Mouse (Mus musculus): Measurements from ENCODE around the gene Cacng2. TPM values are rescaled to one million over a fixed set of nuclear protein-coding genes. Genes with fewer than 3 reads are reported as not detected.

The Cacng2 gene
- total and polyA plus RNA-seq, 2 experiments from 2014 or later, result not detected

GRCm38 (mm10) chr15:78081384-78081783, 38.4 kb downstream of the Cacng2 start:
- Histone ChIP-seq H3K9me3 (replicated peaks; ENCODE audit: control insufficient read depth, low read length) (no peaks in the 10 kb centered on the region), H3K9ac (replicated peaks; ENCODE audit: low read depth, low read length) (no peak overlapping the region), H3K36me3 (replicated peaks; ENCODE audit: control insufficient read depth, insufficient read depth, low read length) (no peaks in the 10 kb centered on the region), H3K4me1 (ENCODE audit: control insufficient read depth, insufficient read depth) (no peaks in the 10 kb centered on the region), H3K27ac (ENCODE audit: low read depth) (no peak overlapping the region), H3K4me2 (ENCODE audit: low read depth, low read length) (no peak overlapping the region), H3K27me3 (ENCODE audit: control insufficient read depth, insufficient read depth, low read length) (no peaks in the 10 kb centered on the region), H3K4me3 (ENCODE audit: low read depth, low read length) (no peak overlapping the region)
- TF ChIP-seq EP300 (IDR thresholded peaks at IDR 0.05; ENCODE audit: low read depth) (no peak), CTCF (IDR thresholded peaks at IDR 0.05; ENCODE audit: low read depth) (no peak)
- 85% methylated on average over 7 of the region's 7 CpGs for WGBS
- DNase-seq (ENCODE audit: low spot score), result no peak
- no peak for ATAC-seq (ENCODE audit: insufficient read depth, low read depth)

DNA sequence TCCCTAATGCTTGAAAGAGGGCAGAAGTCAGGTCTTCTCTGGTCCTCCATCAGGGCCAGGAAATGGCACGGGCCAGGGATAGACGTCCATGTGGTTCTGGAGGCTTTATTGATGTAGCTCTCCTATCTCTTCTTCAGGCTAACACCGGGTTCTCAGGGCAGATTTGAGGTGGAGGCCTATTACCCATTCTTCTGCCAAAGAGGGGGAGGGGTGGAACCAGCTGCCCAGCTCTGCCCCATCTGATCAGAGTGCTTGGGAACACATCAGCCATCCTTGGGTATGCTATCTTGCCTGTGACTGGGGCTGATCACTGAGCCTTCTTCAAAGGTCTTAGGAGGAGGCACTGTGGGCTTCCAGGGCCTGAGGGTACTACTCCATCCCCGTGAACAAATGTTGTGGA, 39.5 kb downstream of the Cacng2 start:
- Histone ChIP-seq H3K36me3 (replicated peaks; ENCODE audit: control insufficient read depth, insufficient read depth, low read length) (no peaks in the 10 kb centered on the region), H3K4me1 (ENCODE audit: control insufficient read depth, insufficient read depth) (no peaks in the 10 kb centered on the region), H3K4me2 (ENCODE audit: low read depth, low read length) (no peak overlapping the region), H3K27me3 (ENCODE audit: control insufficient read depth, insufficient read depth, low read length) (no peaks in the 10 kb centered on the region), H3K4me3 (ENCODE audit: low read depth, low read length) (no peak overlapping the region), H3K9ac (replicated peaks; ENCODE audit: low read depth, low read length) (no peak overlapping the region), H3K27ac (ENCODE audit: low read depth) (no peak overlapping the region), H3K9me3 (replicated peaks; ENCODE audit: control insufficient read depth, low read length) (no peaks in the 10 kb centered on the region)
- no peak for TF ChIP-seq EP300 (IDR thresholded peaks at IDR 0.05; ENCODE audit: low read depth)
- ATAC-seq (ENCODE audit: insufficient read depth, low read depth) (no peak), DNase-seq (ENCODE audit: low spot score) (no peak)
- 65% methylated on average over 4 of the region's 4 CpGs for WGBS

GRCm38 (mm10) chr15:78078776-78079628, 40.8 kb downstream of the Cacng2 start:
- no peak for DNase-seq (ENCODE audit: low spot score)
- no peaks in the 10 kb centered on the region for H3K36me3 ChIP-seq (replicated peaks; ENCODE audit: control insufficient read depth, insufficient read depth, low read length)
- no peak overlapping the region for H3K27ac ChIP-seq (ENCODE audit: low read depth)
- TF ChIP-seq EP300 (IDR thresholded peaks at IDR 0.05; ENCODE audit: low read depth), result no peak
- TF ChIP-seq CTCF (IDR thresholded peaks at IDR 0.05; ENCODE audit: low read depth), result no peak
- ATAC-seq (ENCODE audit: insufficient read depth, low read depth), result no peak
- H3K9ac ChIP-seq (replicated peaks; ENCODE audit: low read depth, low read length), result no peak overlapping the region
- no peaks in the 10 kb centered on the region for H3K27me3 ChIP-seq (ENCODE audit: control insufficient read depth, insufficient read depth, low read length)
- H3K9me3 ChIP-seq (replicated peaks; ENCODE audit: control insufficient read depth, low read length), result no peaks in the 10 kb centered on the region
- no peak overlapping the region for H3K4me2 ChIP-seq (ENCODE audit: low read depth, low read length)
- no peak overlapping the region for H3K4me3 ChIP-seq (ENCODE audit: low read depth, low read length)
- H3K4me1 ChIP-seq (ENCODE audit: control insufficient read depth, insufficient read depth), result no peaks in the 10 kb centered on the region
- 58% methylated on average over 15 of the region's 15 CpGs for WGBS

GRCm38 (mm10) chr15:78078206-78078605, 41.6 kb downstream of the Cacng2 start:
- TF ChIP-seq CTCF (IDR thresholded peaks at IDR 0.05; ENCODE audit: low read depth) (no peak), EP300 (IDR thresholded peaks at IDR 0.05; ENCODE audit: low read depth) (no peak)
- 55% methylated on average over 5 of the region's 5 CpGs for WGBS
- no peak for DNase-seq (ENCODE audit: low spot score)
- H3K27me3 ChIP-seq (ENCODE audit: control insufficient read depth, insufficient read depth, low read length), result no peaks in the 10 kb centered on the region
- no peak overlapping the region for H3K4me2 ChIP-seq (ENCODE audit: low read depth, low read length)
- no peak overlapping the region for H3K27ac ChIP-seq (ENCODE audit: low read depth)
- H3K4me1 ChIP-seq (ENCODE audit: control insufficient read depth, insufficient read depth), result no peaks in the 10 kb centered on the region
- no peaks in the 10 kb centered on the region for H3K9me3 ChIP-seq (replicated peaks; ENCODE audit: control insufficient read depth, low read length)
- H3K4me3 ChIP-seq (ENCODE audit: low read depth, low read length), result no peak overlapping the region
- no peaks in the 10 kb centered on the region for H3K36me3 ChIP-seq (replicated peaks; ENCODE audit: control insufficient read depth, insufficient read depth, low read length)
- no peak overlapping the region for H3K9ac ChIP-seq (replicated peaks; ENCODE audit: low read depth, low read length)
- ATAC-seq (ENCODE audit: insufficient read depth, low read depth), result no peak

DNA sequence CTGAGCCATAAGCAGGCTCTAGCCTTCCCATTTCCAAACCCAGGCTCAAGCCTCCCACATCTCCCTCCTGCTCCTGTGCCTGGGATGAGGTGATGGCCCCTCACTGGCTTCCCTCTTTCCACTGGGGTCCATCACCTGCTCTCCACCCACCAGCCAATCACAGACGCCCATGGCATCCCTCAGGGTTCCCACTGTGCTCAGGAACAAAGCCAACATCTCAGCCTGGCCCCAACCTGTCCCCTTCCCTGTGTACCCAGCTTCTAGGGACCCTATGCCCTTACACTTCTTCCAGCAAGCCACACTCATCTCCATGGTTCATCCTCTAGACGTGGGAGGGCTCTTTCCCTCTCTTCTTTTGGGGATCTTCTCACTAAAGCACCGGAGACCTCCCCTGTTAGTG, 43.9 kb downstream of the Cacng2 start:
- no peaks in the 10 kb centered on the region for H3K27me3 ChIP-seq (ENCODE audit: control insufficient read depth, insufficient read depth, low read length)
- H3K4me3 ChIP-seq (ENCODE audit: low read depth, low read length), result no peak overlapping the region
- no peaks in the 10 kb centered on the region for H3K4me1 ChIP-seq (ENCODE audit: control insufficient read depth, insufficient read depth)
- no peak for ATAC-seq (ENCODE audit: insufficient read depth, low read depth)
- no peak overlapping the region for H3K4me2 ChIP-seq (ENCODE audit: low read depth, low read length)
- DNase-seq (ENCODE audit: low spot score), result no peak
- no peaks in the 10 kb centered on the region for H3K36me3 ChIP-seq (replicated peaks; ENCODE audit: control insufficient read depth, insufficient read depth, low read length)
- H3K9me3 ChIP-seq (replicated peaks; ENCODE audit: control insufficient read depth, low read length), result no peaks in the 10 kb centered on the region
- TF ChIP-seq CTCF (IDR thresholded peaks at IDR 0.05; ENCODE audit: low read depth) (no peak), EP300 (IDR thresholded peaks at IDR 0.05; ENCODE audit: low read depth) (no peak)
- H3K9ac ChIP-seq (replicated peaks; ENCODE audit: low read depth, low read length), result no peak overlapping the region
- no peak overlapping the region for H3K27ac ChIP-seq (ENCODE audit: low read depth)
- 21% methylated on average over 3 of the region's 3 CpGs for WGBS

DNA sequence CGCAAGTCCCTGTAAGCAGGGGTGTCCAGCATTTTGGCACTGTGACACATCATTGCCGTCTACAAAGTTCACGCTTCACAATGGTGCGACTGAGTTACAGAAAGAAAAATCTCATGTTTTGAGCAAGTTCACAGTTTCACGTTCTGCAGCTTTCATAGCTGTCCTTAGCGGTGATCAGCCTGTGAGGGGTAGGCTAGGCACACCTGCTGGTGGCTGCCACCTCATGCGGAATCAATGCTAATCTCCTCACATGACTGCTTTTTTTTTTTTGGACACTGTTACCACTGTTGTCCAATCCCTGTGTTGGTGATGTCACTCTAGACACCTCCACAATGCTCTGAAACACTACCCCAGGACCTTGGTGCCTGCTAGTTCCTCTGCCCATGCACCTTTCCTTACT, 46.7 kb downstream of the Cacng2 start:
- Histone ChIP-seq H3K4me2 (ENCODE audit: low read depth, low read length) (no peak overlapping the region), H3K9ac (replicated peaks; ENCODE audit: low read depth, low read length) (no peak overlapping the region), H3K27me3 (ENCODE audit: control insufficient read depth, insufficient read depth, low read length) (no peaks in the 10 kb centered on the region), H3K36me3 (replicated peaks; ENCODE audit: control insufficient read depth, insufficient read depth, low read length) (no peaks in the 10 kb centered on the region), H3K27ac (ENCODE audit: low read depth) (no peak overlapping the region), H3K4me3 (ENCODE audit: low read depth, low read length) (no peak overlapping the region), H3K4me1 (ENCODE audit: control insufficient read depth, insufficient read depth) (no peaks in the 10 kb centered on the region), H3K9me3 (replicated peaks; ENCODE audit: control insufficient read depth, low read length) (no peaks in the 10 kb centered on the region)
- no peak for ATAC-seq (ENCODE audit: insufficient read depth, low read depth)
- WGBS, result 84% methylated on average over 7 of the region's 7 CpGs
- TF ChIP-seq EP300 (IDR thresholded peaks at IDR 0.05; ENCODE audit: low read depth), result no peak
- no peak for TF ChIP-seq CTCF (IDR thresholded peaks at IDR 0.05; ENCODE audit: low read depth)
- DNase-seq (ENCODE audit: low spot score), result no peak
